Mouse (Mus musculus): Measurements from ENCODE around the gene Evi2a.

- no peak for TF ChIP-seq CTCF (IDR thresholded peaks at IDR 0.05; ENCODE audit: insufficient read depth, low read depth, low read length)
- no peak for TF ChIP-seq POLR2A (IDR thresholded peaks at IDR 0.05; ENCODE audit: insufficient read depth, low read depth, low read length)
Observed at GRCm38 (mm10) chr11:79527015-79527738, 3.2 kb downstream of the Evi2a start.

Measured in olfactory bulb, adult 2 months (tissue).